Mouse (Mus musculus): ENCODE data around the gene Arhgdib.

DNA sequence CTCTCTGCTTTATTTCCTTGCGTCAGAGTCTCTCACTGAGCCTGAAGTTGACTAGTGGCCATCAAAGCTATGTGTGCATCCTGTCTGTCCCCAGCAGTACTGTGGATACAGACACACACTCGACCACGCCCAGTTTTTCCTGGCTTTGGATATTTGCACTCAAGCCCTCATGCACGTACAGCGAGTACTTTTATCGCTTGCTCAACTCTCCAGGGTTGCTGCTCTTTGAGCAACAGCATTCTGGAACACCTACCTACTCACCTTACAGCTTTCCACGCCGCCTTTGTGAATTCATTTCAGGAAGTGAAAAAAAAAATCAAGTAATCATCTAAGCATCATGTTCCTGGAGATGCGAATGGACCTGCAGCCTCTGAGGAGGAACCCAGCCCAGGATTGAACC is 11.2 kb upstream of the Arhgdib start:
- TF ChIP-seq CTCF (IDR thresholded peaks at IDR 0.05; ENCODE audit: low read depth, low read length) (no peak), POLR2A (IDR thresholded peaks at IDR 0.05; ENCODE audit: borderline replicate concordance, low read depth, low read length) (no peak)

Data from bone marrow macrophage, adult 2 months (primary cell).